Mouse (Mus musculus) ES-E14 (cell line): ENCODE measurements around the gene Dtnb. TPM values are rescaled to one million over a fixed set of nuclear protein-coding genes. Genes with fewer than 3 reads are reported as not detected.
A peak's percentile ranks its signal among the peaks of the same experiment; 100 is the strongest.
"Not testable (repeated sequence)": the region's sequence is repeated elsewhere in the genome, so short reads cannot be mapped to it uniquely, and the experiment has no call there.

Experiments
- DNase-seq: peaks from one replicate; pipeline ENCODE4 v3.0.0-alpha.2; 2013; ENCODE audit warnings: low read depth, low spot score
- H3K27ac ChIP-seq: 2 replicates; pipeline ENCODE4 v1.5.1; 2012; ENCODE audit warnings: low read depth, mild to moderate bottlenecking, low read length, moderate library complexity, mixed read lengths; ENCODE audit not compliant: poor library complexity, insufficient read depth, severe bottlenecking
- H3K36me3 ChIP-seq: 2 replicates; pipeline ENCODE4 v1.6.1; 2012; ENCODE audit warnings: mild to moderate bottlenecking, low read length, moderate library complexity, mixed read lengths; ENCODE audit not compliant: control insufficient read depth, poor library complexity, insufficient read depth, severe bottlenecking
- H3K4me1 ChIP-seq, 2 experiments: fragments of 150-350 bp in 1 of 2; sonication (generic) in 1 of 2; 2 replicates each; pipeline ENCODE4 v1.6.1; 2012; ENCODE audit warnings: low read length in 2 of 2, mild to moderate bottlenecking in 1 of 2, mixed read lengths in 1 of 2; ENCODE audit not compliant: control insufficient read depth in 2 of 2, insufficient read depth in 2 of 2, poor library complexity in 1 of 2
- H3K4me3 ChIP-seq, 2 experiments: fragments of 150-350 bp in 1 of 2; sonication (generic) in 1 of 2; 2 replicates each; pipeline ENCODE4 v1.5.1; 2012; ENCODE audit warnings: low read length in 2 of 2, low read depth in 1 of 2, mild to moderate bottlenecking in 1 of 2, mixed read lengths in 1 of 2; ENCODE audit not compliant: insufficient read depth in 1 of 2, poor library complexity in 1 of 2, severe bottlenecking in 1 of 2
- H3K9ac ChIP-seq: 2 replicates; pipeline ENCODE4 v1.6.1; 2012; ENCODE audit warnings: low read depth, mild to moderate bottlenecking, low read length, mixed read lengths; ENCODE audit not compliant: poor library complexity, insufficient read depth, severe bottlenecking
- H3K9me3 ChIP-seq: fragments of 150-350 bp; sonication (generic); 2 replicates; pipeline ENCODE4 v1.6.1; 2012; ENCODE audit warnings: low read depth, mild to moderate bottlenecking, low read length; ENCODE audit not compliant: control insufficient read depth, insufficient read depth
- CHD2 ChIP-seq: IDR thresholded peaks from 2 replicates; pipeline ENCODE4 v1.6.1; 2014; ENCODE audit warnings: mild to moderate bottlenecking, low read depth, low read length, inconsistent platforms
- HCFC1 ChIP-seq: IDR thresholded peaks from 2 replicates; pipeline ENCODE4 v1.6.1; 2012; ENCODE audit warnings: low read length, inconsistent platforms, borderline replicate concordance; ENCODE audit not compliant: insufficient read depth
- MAFK ChIP-seq: IDR thresholded peaks from 2 replicates; pipeline ENCODE4 v1.6.1; 2014; ENCODE audit warnings: mild to moderate bottlenecking, low read depth, low read length, inconsistent platforms; ENCODE audit not compliant: insufficient read depth
- ZC3H11A ChIP-seq: IDR thresholded peaks from 2 replicates; pipeline ENCODE4 v1.6.1; 2012; ENCODE audit warnings: low read depth, mild to moderate bottlenecking, inconsistent platforms, low read length, borderline replicate concordance
- ZNF384 ChIP-seq: IDR thresholded peaks from 2 replicates; pipeline ENCODE4 v1.6.1; 2012; ENCODE audit warnings: low read depth, low read length, inconsistent platforms
- in situ Hi-C, 2 experiments: fragments of 600-800 bp; cut with MboI; formaldehyde crosslinking; loops; one replicate each; pipeline ENCODE4 v1.15.1; 2025; ENCODE audit warnings: low sequenced_read_pairs in 2 of 2, inconsistent platforms in 1 of 2; ENCODE audit not compliant: unreplicated experiment in 2 of 2
- total RNA-seq: library from RNA; depleted of rRNA; stranded (reverse); fragments of 300-350 nt; gene quantifications from 2 replicates; pipeline ENCODE4 v1.2.3, GENCODE M21; 2012; rRNA removed

The Dtnb gene
- 31.2 and 39.6 TPM in 2 replicates for total RNA-seq

DNA sequence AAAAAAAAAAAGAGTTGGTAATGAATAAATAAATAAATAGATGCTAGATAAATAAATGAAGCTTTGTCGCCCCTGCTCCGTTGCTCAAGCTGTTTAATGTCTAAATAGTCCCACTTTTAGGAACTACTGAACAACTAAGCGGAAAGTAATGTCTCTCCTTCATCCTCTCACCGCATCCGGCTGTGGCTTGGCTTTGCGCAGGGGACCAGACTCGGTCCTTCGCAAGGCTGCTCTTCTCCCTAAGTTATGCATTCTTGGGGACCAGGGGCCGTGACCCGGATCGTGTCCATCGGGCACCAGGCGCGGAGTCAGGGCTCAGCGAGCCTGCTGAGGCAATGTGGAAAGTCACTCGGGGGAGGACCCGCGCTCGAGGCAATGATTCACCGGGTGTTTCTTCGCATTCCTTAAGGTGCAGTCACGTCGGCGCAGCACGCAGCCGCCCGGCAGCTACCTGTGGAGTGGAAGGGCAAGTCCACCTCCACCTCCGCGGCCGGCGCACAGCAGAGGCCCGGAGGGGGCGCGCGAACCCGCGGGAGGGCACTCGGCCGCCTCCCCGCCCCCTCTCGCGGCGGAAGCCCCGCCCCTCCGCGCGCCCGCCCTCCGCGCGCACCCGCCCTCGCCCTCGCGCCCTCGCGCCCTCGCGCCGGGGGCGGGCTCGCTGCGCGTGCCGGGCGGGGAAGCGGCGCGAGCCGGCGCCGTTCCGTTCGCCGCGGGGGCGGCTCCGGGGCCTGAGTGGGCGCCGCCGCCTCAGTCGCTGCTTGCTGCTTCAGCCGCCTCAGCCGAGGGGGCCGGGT, at the start of gene Dtnb:
Dtnb (plus strand) TSS at position 595 of the 794 bp plus-strand sequence.
- TF ChIP-seq ZNF384 (0 out of 2 replicates have a peak, but pooled peaks have one; percentile 17), ZC3H11A (no peak), CHD2 (no peak), MAFK (no peak), HCFC1 (no peak)
- peak within 1 kb of the TSS; percentile 89 to 90 for H3K4me3 ChIP-seq
- peaks cover 2 to 3% of the 10 kb centered on the region in 2 experiments; a peak in 3 of 4 replicates for H3K4me1 ChIP-seq
- H3K36me3 ChIP-seq = no peaks in the 10 kb centered on the region
- H3K9ac ChIP-seq = peak within 1 kb of the TSS; percentile 86
- H3K27ac ChIP-seq = peak within 1 kb of the TSS; percentile 66; the same call in 1 of the 2 replicates
- H3K9me3 ChIP-seq = no peaks in the 10 kb centered on the region
- in situ Hi-C loops = no loop called here
- peak; percentile 35 for DNase-seq

DNA sequence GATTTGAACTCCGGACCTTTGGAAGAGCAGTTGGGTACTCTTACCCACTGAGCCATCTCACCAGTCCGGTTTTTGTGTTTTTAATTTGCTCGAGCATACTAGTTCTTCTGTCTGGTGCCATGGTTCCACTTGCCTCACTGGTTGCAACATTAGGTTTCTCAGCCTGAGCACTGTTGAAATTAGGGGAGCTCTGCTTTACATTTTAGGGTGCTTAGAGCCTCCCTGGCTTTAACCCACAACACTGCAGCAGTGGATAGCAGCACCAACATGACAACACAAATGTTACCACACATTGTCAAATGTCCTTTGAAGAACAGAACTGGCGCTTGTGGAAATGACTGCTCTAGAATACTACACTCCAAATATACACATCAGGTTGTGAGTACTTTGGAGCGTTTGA, 46.6 kb upstream of the Dtnb start:
- H3K27ac ChIP-seq = no peak overlapping the region
- in situ Hi-C loops = no loop called here

GRCm38 (mm10) chr12:3535446-3535845, 36.7 kb upstream of the Dtnb start:
- H3K9ac ChIP-seq, H3K9me3 ChIP-seq, H3K4me1 ChIP-seq, in situ Hi-C loops, H3K4me3 ChIP-seq, DNase-seq, H3K36me3 ChIP-seq: not testable (repeated sequence)
- 0 out of 2 replicates have a peak overlapping the region, but pooled peaks have one; percentile 8 for H3K27ac ChIP-seq

More for the DNA sequence above, 46.6 kb upstream of the Dtnb start:
- Histone ChIP-seq H3K9ac (no peak overlapping the region), H3K36me3 (no peaks in the 10 kb centered on the region), H3K4me1 (no peaks in the 10 kb centered on the region), H3K4me3 (no peak overlapping the region), H3K9me3 (0 out of 2 replicates have a peak, but pooled peaks cover 2% of the 10 kb centered on the region)
- no peak for TF ChIP-seq HCFC1
- TF ChIP-seq MAFK = no peak
- TF ChIP-seq ZNF384 = no peak
- TF ChIP-seq ZC3H11A = no peak
- no peak for TF ChIP-seq CHD2
- no peak for DNase-seq

DNA sequence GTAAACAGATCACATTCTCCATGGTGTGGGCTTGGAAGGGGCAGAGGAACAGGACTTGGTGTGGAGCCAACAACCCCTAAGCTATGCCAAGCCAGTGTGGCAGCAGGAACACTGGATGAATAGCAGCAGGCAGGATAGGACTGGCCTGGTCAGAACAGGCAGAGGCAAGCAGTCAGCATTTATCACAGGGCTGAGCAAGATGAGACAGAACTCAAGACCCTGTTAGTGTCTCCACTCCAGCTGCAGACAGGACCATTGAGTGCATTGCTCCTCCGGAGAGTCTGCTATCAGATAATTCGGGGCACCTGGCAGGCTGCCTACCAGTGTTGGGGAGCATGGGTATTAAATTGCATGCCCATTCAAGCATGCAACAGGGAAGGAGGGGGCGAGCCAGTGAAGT, 34.6 kb upstream of the Dtnb start:
- Histone ChIP-seq H3K4me3 (no peak overlapping the region), H3K27ac (no peak overlapping the region), H3K9ac (no peak overlapping the region), H3K4me1 (no peaks in the 10 kb centered on the region), H3K36me3 (no peaks in the 10 kb centered on the region), H3K9me3 (no peaks in the 10 kb centered on the region)
- DNase-seq = no peak
- TF ChIP-seq ZNF384 (no peak), CHD2 (no peak), ZC3H11A (no peak), HCFC1 (no peak), MAFK (no peak)
- in situ Hi-C loops = no loop called here

DNA sequence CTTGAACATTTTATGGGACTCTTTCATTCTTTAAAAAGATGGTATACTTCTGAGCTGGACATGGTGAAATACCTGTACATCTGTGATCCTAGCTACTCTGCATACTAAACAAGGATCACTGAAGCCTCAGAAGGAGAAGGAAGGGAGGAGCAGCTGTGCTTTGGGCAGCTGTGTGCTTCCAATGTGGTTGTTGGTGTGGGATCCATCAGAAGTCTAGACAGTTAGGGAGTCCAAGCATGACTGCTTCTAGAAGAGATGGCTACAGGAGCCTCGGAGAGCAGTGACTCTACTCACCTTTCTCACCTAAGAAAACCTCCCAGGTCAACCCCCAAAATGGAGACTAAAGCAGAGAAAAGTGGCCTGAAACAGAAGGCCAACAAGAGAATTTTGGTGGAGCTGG, 34.1 kb upstream of the Dtnb start:
- in situ Hi-C loops = no loop called here
- no peaks in the 10 kb centered on the region for H3K4me1 ChIP-seq
- H3K4me3 ChIP-seq = no peak overlapping the region

More for the DNA sequence above, 34.1 kb upstream of the Dtnb start:
- no peaks in the 10 kb centered on the region for H3K36me3 ChIP-seq
- H3K9ac ChIP-seq = no peak overlapping the region
- TF ChIP-seq ZC3H11A = no peak
- no peak for TF ChIP-seq HCFC1
- no peak for TF ChIP-seq ZNF384
- TF ChIP-seq CHD2 = no peak
- no peak for TF ChIP-seq MAFK
- H3K27ac ChIP-seq = no peak overlapping the region
- no peaks in the 10 kb centered on the region for H3K9me3 ChIP-seq
- no peak for DNase-seq
